Mouse (Mus musculus) C2C12 (cell line): ENCODE measurements around the gene Hdgfl2.

Source experiments
- CTCF ChIP-seq: IDR thresholded peaks from one replicate; pipeline ENCODE4 v1.5.1; 2011; ENCODE audit not compliant: control insufficient read depth, insufficient read depth, insufficient read length
- MYOG ChIP-seq: IDR thresholded peaks from one replicate; pipeline ENCODE4 v1.6.1; 2011; ENCODE audit not compliant: control insufficient read depth, insufficient read length; ENCODE audit errors: extremely low read depth

DNA sequence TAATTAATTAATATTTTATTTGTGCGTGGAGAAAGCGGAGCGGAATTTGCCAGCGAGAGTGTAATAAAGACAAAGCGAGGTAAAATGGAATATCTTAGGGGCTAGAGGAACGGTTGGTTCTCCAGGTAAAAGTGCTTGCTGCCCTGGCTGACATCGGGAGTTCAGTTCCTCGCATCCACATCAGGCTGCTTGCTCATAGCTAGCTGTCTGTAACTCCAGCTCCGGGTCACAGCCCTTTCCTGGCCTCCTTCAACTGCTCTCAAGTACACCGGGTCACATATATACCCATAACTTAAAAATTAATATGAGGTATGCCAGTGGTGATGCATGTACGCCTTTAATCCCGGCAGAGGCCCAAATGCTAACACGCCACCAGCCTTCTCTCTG lies 42.5 kb upstream of the Hdgfl2 start:
- TF ChIP-seq CTCF (no peak), MYOG (no peak)
